ENCODE assay signal across 8 mouse cellular contexts in the genomic region with DNA sequence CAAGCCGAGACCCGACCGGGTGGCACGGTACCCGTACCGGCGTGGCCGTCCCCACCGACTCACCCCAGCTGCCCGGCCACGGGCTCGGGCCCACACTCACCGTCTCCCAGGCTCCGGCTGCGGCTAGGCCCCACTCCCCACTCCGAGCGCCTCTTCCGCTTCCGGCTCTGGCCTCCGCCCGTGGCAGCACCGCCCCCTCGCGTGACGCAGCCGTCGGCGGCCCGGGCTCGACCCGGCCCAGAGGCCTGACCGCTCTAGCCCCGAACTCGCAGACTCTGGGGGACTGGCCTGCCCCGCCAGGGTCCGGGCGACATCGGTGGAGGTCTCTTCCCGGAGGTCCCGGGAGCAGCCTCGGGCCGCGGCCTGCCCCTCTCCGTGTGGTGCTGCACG. TPM values are rescaled to one million over a fixed set of nuclear protein-coding genes. Genes with fewer than 3 reads are reported as not detected.
DNase-seq lines count a peak whose midpoint lies in the region; ATAC-seq lines count a peak whose summit lies in the region.

No protein-coding gene starts in this region.

- 0% methylated on average over 44 of the region's 45 CpGs for WGBS in intestine, embryonic 15.5 days
- WGBS in midbrain, embryonic 10.5 days, result under 1% methylated on average over 45 of the region's 45 CpGs

- peak overlapping the region; percentile 93 for H3K9ac ChIP-seq in intestine, embryonic 15.5 days

- intact Hi-C loops in gastrocnemius, postnatal 36 days (cut with DNase I), result loop anchor here (5.0 to 10.0 kb wide), 2 partner anchors 228 to 230 kb away; partner anchors contain the start of gene Fam219b
- intact Hi-C loops in left cerebral cortex, postnatal 36 days (cut with DNase I), result loop anchor here (5.0 kb wide), 2 partner anchors 147 to 232 kb away; partner anchors contain the start of gene Ubl7

- H3K36me3 ChIP-seq in intestine, embryonic 15.5 days, result peaks cover 14% of the 10 kb centered on the region
- H3K36me3 ChIP-seq in midbrain, embryonic 10.5 days, result peaks cover 21% of the 10 kb centered on the region

- no peaks in the 10 kb centered on the region for H3K9me3 ChIP-seq in intestine, embryonic 15.5 days
- H3K9me3 ChIP-seq in midbrain, embryonic 10.5 days (replicated peaks), result no peaks in the 10 kb centered on the region

- peak overlapping the region; percentile 98 for H3K4me2 ChIP-seq in intestine, embryonic 15.5 days (replicated peaks)

- peak overlapping the region; percentile 90 for H3K27ac ChIP-seq in intestine, embryonic 15.5 days
- peak overlapping the region; percentile 99 for H3K27ac ChIP-seq in midbrain, embryonic 10.5 days (replicated peaks)

- peak overlapping the region; percentile 95 for H3K4me3 ChIP-seq in intestine, embryonic 15.5 days (replicated peaks)
- H3K4me3 ChIP-seq in midbrain, embryonic 10.5 days, result peak overlapping the region; percentile 91

- DNase-seq in adrenal gland, postnatal 10 days, result peak; percentile 98
- DNase-seq in embryo, embryonic 11.5 days (ENCODE audit: low read depth, low spot score), result peak; percentile 87
- DNase-seq in gastrocnemius, postnatal 36 days, result peak; percentile 92 to 93
- DNase-seq in left cerebral cortex, postnatal 36 days (ENCODE audit: low spot score in 2 of 2), result peak; percentile 93 to 94
- peak; percentile 96 for DNase-seq in midbrain, embryonic 10.5 days (ENCODE audit: low spot score)
- DNase-seq in right cerebral cortex, postnatal 36 days (ENCODE audit: low spot score in 2 of 2), result peak; percentile 86 to 88
- DNase-seq in urinary bladder, postnatal 4 days (ENCODE audit: low spot score in 2 of 2), result peak; percentile 94 to 95

- peaks cover 32% of the 10 kb centered on the region for H3K4me1 ChIP-seq in intestine, embryonic 15.5 days (replicated peaks)
- H3K4me1 ChIP-seq in midbrain, embryonic 10.5 days, result peaks cover 43% of the 10 kb centered on the region

- peak; percentile 95 for ATAC-seq in intestine, embryonic 15.5 days

- H3K27me3 ChIP-seq in intestine, embryonic 15.5 days (replicated peaks), result no peaks in the 10 kb centered on the region
- H3K27me3 ChIP-seq in midbrain, embryonic 10.5 days (ENCODE audit: low read depth, poor library complexity, severe bottlenecking), result 0 out of 2 replicates have a peak, but pooled peaks cover 11% of the 10 kb centered on the region

RNA-seq across cellular contexts. Expression of gene Clk3, which starts 0.7 kb away (rescaled TPM):
- total RNA-seq in adrenal gland, postnatal 10 days (2021), result 10 to 100 TPM; 65.3 to 79.1 TPM
- total RNA-seq in gastrocnemius, postnatal 36 days (2021), result 10 to 100 TPM; 35.9 to 37.7 TPM
- polyA plus RNA-seq in intestine, embryonic 15.5 days (2015; fragmentation: Nextera tagmentation; extraction: Ambion mirVana), result 57.8 and 71.7 TPM in 2 replicates
- 10 to 100 TPM; 69.2 to 84.8 TPM for total RNA-seq in left cerebral cortex, postnatal 36 days (2021)
- 100 and 106 TPM in 2 replicates for polyA plus RNA-seq in midbrain, embryonic 10.5 days (2016; fragmentation: Nextera tagmentation; extraction: Ambion mirVana)

RNA-seq across cellular contexts. Expression of gene Edc3, which starts 56.6 kb away (rescaled TPM):
- 10 to 100 TPM; 11.7 to 12.0 TPM for total RNA-seq in adrenal gland, postnatal 10 days (2021)
- total RNA-seq in gastrocnemius, postnatal 36 days (2021), result 1 to 10 TPM; 4.8 to 6.3 TPM
- polyA plus RNA-seq in intestine, embryonic 15.5 days (2015; fragmentation: Nextera tagmentation; extraction: Ambion mirVana), result 29.6 and 29.9 TPM in 2 replicates
- total RNA-seq in left cerebral cortex, postnatal 36 days (2021), result 10 to 100 TPM; 13.2 to 14.9 TPM
- polyA plus RNA-seq in midbrain, embryonic 10.5 days (2016; fragmentation: Nextera tagmentation; extraction: Ambion mirVana), result 42.8 and 46.6 TPM in 2 replicates

Comparison
In these comparisons a context has a peak if more than half of its experiments do, and no peak if none do; other contexts are left out.
1. Peak in every context shown above with its lines: DNase-seq, ATAC-seq, H3K4me3 ChIP-seq and H3K27ac ChIP-seq.